Mouse (Mus musculus): ENCODE results near the gene Klf2.

DNA sequence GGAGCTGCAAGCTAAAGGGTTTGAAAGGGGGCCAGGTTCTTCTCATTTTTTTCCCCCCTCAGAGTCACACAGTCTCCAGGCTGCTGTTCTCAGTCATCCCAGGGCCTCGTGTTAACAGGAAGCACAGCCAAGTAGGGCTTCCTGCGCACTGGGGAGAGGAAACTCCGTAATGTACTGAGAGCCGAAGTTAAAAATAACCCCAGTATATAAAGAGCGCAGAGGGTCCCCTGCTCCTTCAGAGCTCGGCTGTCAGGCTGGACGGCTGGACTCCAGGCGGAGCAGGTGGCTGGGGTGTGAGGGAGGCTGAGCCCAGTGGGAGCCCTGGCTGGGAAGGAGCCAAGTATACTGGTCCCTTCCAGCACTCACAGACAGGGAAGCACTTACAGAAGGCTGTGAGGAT is 23.2 kb upstream of the Klf2 start:
- no peak for TF ChIP-seq GATA1 (IDR thresholded peaks at IDR 0.05; ENCODE audit: low read length)
- no peak for TF ChIP-seq TAL1 (IDR thresholded peaks at IDR 0.05; ENCODE audit: low read length)

All from erythroblast, embryonic 14.5 days (primary cell).